Mouse (Mus musculus): ENCODE data around the gene Rfx1. TPM values are rescaled to one million over a fixed set of nuclear protein-coding genes. Genes with fewer than 3 reads are reported as not detected.

Gene Rfx1
- total and polyA plus RNA-seq, 2 experiments from 2014 or later, result 8.8 to 28.4 TPM

- Histone ChIP-seq H3K4me2 (ENCODE audit: low read depth, low read length, poor library complexity, severe bottlenecking) (no peak overlapping the region), H3K27ac (ENCODE audit: low read depth, low read length) (no peak overlapping the region), H3K36me3 (ENCODE audit: insufficient read depth, low read length) (no peaks in the 10 kb centered on the region), H3K4me1 (ENCODE audit: insufficient read depth, low read length) (no peaks in the 10 kb centered on the region), H3K9ac (replicated peaks; ENCODE audit: low read length, poor library complexity, severe bottlenecking) (no peak overlapping the region), H3K9me3 (ENCODE audit: low read length) (no peaks in the 10 kb centered on the region), H3K27me3 (ENCODE audit: insufficient read depth, low read length) (peaks cover 22% of the 10 kb centered on the region), H3K4me3 (ENCODE audit: low read depth, low read length) (no peak overlapping the region)
- TF ChIP-seq CTCF (IDR thresholded peaks at IDR 0.05), result no peak
- 81% methylated on average over 5 of the region's 5 CpGs for WGBS
- DNase-seq (ENCODE audit: low spot score), result no peak
- no peak for ATAC-seq (ENCODE audit: low FRiP score)
Observed at GRCm38 (mm10) chr8:84048171-84048570, 18.5 kb upstream of the Rfx1 start.

- no peak for TF ChIP-seq CTCF (IDR thresholded peaks at IDR 0.05)
- no peaks in the 10 kb centered on the region for H3K27me3 ChIP-seq (ENCODE audit: insufficient read depth, low read length)
- H3K9me3 ChIP-seq (ENCODE audit: low read length), result no peaks in the 10 kb centered on the region
- no peak for DNase-seq (ENCODE audit: low spot score)
- WGBS, result 70% methylated on average over 3 of the region's 3 CpGs
- no peaks in the 10 kb centered on the region for H3K4me1 ChIP-seq (ENCODE audit: insufficient read depth, low read length)
- no peak overlapping the region for H3K27ac ChIP-seq (ENCODE audit: low read depth, low read length)
- no peaks in the 10 kb centered on the region for H3K36me3 ChIP-seq (ENCODE audit: insufficient read depth, low read length)
- H3K4me3 ChIP-seq (ENCODE audit: low read depth, low read length), result no peak overlapping the region
- no peak overlapping the region for H3K9ac ChIP-seq (replicated peaks; ENCODE audit: low read length, poor library complexity, severe bottlenecking)
- no peak overlapping the region for H3K4me2 ChIP-seq (ENCODE audit: low read depth, low read length, poor library complexity, severe bottlenecking)
- ATAC-seq (ENCODE audit: low FRiP score), result no peak
Observed at GRCm38 (mm10) chr8:84052746-84053145, 13.9 kb upstream of the Rfx1 start.

GRCm38 (mm10) chr8:84053229-84053628, 13.4 kb upstream of the Rfx1 start:
- Histone ChIP-seq H3K9me3 (ENCODE audit: low read length) (no peaks in the 10 kb centered on the region), H3K36me3 (ENCODE audit: insufficient read depth, low read length) (no peaks in the 10 kb centered on the region), H3K27ac (ENCODE audit: low read depth, low read length) (no peak overlapping the region), H3K4me2 (ENCODE audit: low read depth, low read length, poor library complexity, severe bottlenecking) (no peak overlapping the region), H3K27me3 (ENCODE audit: insufficient read depth, low read length) (no peaks in the 10 kb centered on the region), H3K4me1 (ENCODE audit: insufficient read depth, low read length) (no peaks in the 10 kb centered on the region), H3K9ac (replicated peaks; ENCODE audit: low read length, poor library complexity, severe bottlenecking) (no peak overlapping the region), H3K4me3 (ENCODE audit: low read depth, low read length) (no peak overlapping the region)
- WGBS, result 94% methylated on average over 5 of the region's 5 CpGs
- TF ChIP-seq CTCF (IDR thresholded peaks at IDR 0.05), result no peak
- ATAC-seq (ENCODE audit: low FRiP score) (no peak), DNase-seq (ENCODE audit: low spot score) (no peak)

- no peak for DNase-seq (ENCODE audit: low spot score)
- ATAC-seq (ENCODE audit: low FRiP score), result no peak
- TF ChIP-seq CTCF (IDR thresholded peaks at IDR 0.05), result no peak
- H3K4me3 ChIP-seq (ENCODE audit: low read depth, low read length), result no peak overlapping the region
- H3K9ac ChIP-seq (replicated peaks; ENCODE audit: low read length, poor library complexity, severe bottlenecking), result no peak overlapping the region
- H3K4me2 ChIP-seq (ENCODE audit: low read depth, low read length, poor library complexity, severe bottlenecking), result no peak overlapping the region
- H3K4me1 ChIP-seq (ENCODE audit: insufficient read depth, low read length), result no peaks in the 10 kb centered on the region
- H3K27me3 ChIP-seq (ENCODE audit: insufficient read depth, low read length), result no peaks in the 10 kb centered on the region
- WGBS, result 69% methylated on average over 1 of the region's 1 CpGs
- no peaks in the 10 kb centered on the region for H3K36me3 ChIP-seq (ENCODE audit: insufficient read depth, low read length)
- no peak overlapping the region for H3K27ac ChIP-seq (ENCODE audit: low read depth, low read length)
- no peaks in the 10 kb centered on the region for H3K9me3 ChIP-seq (ENCODE audit: low read length)
Observed at GRCm38 (mm10) chr8:84057827-84058226, 8.8 kb upstream of the Rfx1 start.

- Histone ChIP-seq H3K4me1 (ENCODE audit: insufficient read depth, low read length) (no peaks in the 10 kb centered on the region), H3K27ac (ENCODE audit: low read depth, low read length) (no peak overlapping the region), H3K4me2 (ENCODE audit: low read depth, low read length, poor library complexity, severe bottlenecking) (no peak overlapping the region), H3K9ac (replicated peaks; ENCODE audit: low read length, poor library complexity, severe bottlenecking) (no peak overlapping the region), H3K27me3 (ENCODE audit: insufficient read depth, low read length) (no peaks in the 10 kb centered on the region), H3K4me3 (ENCODE audit: low read depth, low read length) (no peak overlapping the region), H3K36me3 (ENCODE audit: insufficient read depth, low read length) (no peaks in the 10 kb centered on the region), H3K9me3 (ENCODE audit: low read length) (no peaks in the 10 kb centered on the region)
- DNase-seq (ENCODE audit: low spot score) (no peak), ATAC-seq (ENCODE audit: low FRiP score) (no peak)
- 95% methylated on average over 2 of the region's 2 CpGs for WGBS
- TF ChIP-seq CTCF (IDR thresholded peaks at IDR 0.05), result no peak
Observed at GRCm38 (mm10) chr8:84059226-84059625, 7.4 kb upstream of the Rfx1 start.

- WGBS, result 81% methylated on average over 2 of the region's 2 CpGs
Observed at GRCm38 (mm10) chr8:84060245-84060644, 6.4 kb upstream of the Rfx1 start.

More at GRCm38 (mm10) chr8:84060245-84060644, 6.4 kb upstream of the Rfx1 start:
- DNase-seq (ENCODE audit: low spot score) (no peak), ATAC-seq (ENCODE audit: low FRiP score) (no peak)
- Histone ChIP-seq H3K4me1 (ENCODE audit: insufficient read depth, low read length) (no peaks in the 10 kb centered on the region), H3K9me3 (ENCODE audit: low read length) (no peaks in the 10 kb centered on the region), H3K4me3 (ENCODE audit: low read depth, low read length) (no peak overlapping the region), H3K9ac (replicated peaks; ENCODE audit: low read length, poor library complexity, severe bottlenecking) (no peak overlapping the region), H3K4me2 (ENCODE audit: low read depth, low read length, poor library complexity, severe bottlenecking) (no peak overlapping the region), H3K27me3 (ENCODE audit: insufficient read depth, low read length) (no peaks in the 10 kb centered on the region), H3K27ac (ENCODE audit: low read depth, low read length) (no peak overlapping the region), H3K36me3 (ENCODE audit: insufficient read depth, low read length) (no peaks in the 10 kb centered on the region)
- TF ChIP-seq CTCF (IDR thresholded peaks at IDR 0.05), result no peak
